8 mouse cellular contexts compared by ENCODE assay signal in genomic region chr5:136540952-136541351, GRCm38 (mm10). TPM values are rescaled to one million over a fixed set of nuclear protein-coding genes. Genes with fewer than 3 reads are reported as not detected.
A peak's percentile ranks its signal among the peaks of the same experiment; 100 is the strongest.
DNase-seq lines count a peak whose midpoint lies in the region; ATAC-seq lines count a peak whose summit lies in the region.

No protein-coding gene starts in this region.

- H3K27me3 ChIP-seq in embryonic facial prominence, embryonic 10.5 days (replicated peaks; ENCODE audit: low read depth, poor library complexity, severe bottlenecking) = no peaks in the 10 kb centered on the region

- ATAC-seq in frontal cortex, adult (ENCODE audit: low TSS enrichment) = peak; percentile 97
- ATAC-seq in inflammation-experienced regulatory T-cells, adult 6 months = no peak

- no peaks in the 10 kb centered on the region for H3K9me3 ChIP-seq in embryonic facial prominence, embryonic 10.5 days

- DNase-seq in frontal cortex, postnatal 14 days (ENCODE audit: low spot score in 2 of 2) = no peak
- peak; percentile 79 for DNase-seq in NIH3T3 (ENCODE audit: low read depth)
- DNase-seq in gastrocnemius, adult 8-10 months (ENCODE audit: low spot score in 2 of 2) = peak; percentile 78 to 85
- peak; percentile 60 for DNase-seq in kidney, postnatal 10 days
- peak; percentile 71 for DNase-seq in lung, postnatal 36 days
- no peak for DNase-seq in embryonic facial prominence, embryonic 10.5 days (ENCODE audit: low spot score)

- no peaks in the 10 kb centered on the region for H3K36me3 ChIP-seq in embryonic facial prominence, embryonic 10.5 days (replicated peaks)

- no peak overlapping the region for H3K4me3 ChIP-seq in embryonic facial prominence, embryonic 10.5 days

- H3K27ac ChIP-seq in embryonic facial prominence, embryonic 10.5 days (replicated peaks) = no peak overlapping the region

- peaks cover 33% of the 10 kb centered on the region for H3K4me1 ChIP-seq in embryonic facial prominence, embryonic 10.5 days

RNA-seq across cellular contexts. Expression of gene Cux1, which starts 26.3 kb away (rescaled TPM):
- 10 to 100 TPM; 79.2 to 99.7 (median 92.2) TPM for total RNA-seq in gastrocnemius, adult 8-10 months (2022)
- polyA plus RNA-seq in embryonic facial prominence, embryonic 10.5 days (2016; fragmentation: Nextera tagmentation; extraction: Ambion mirVana) = 75.3 and 77.8 TPM in 2 replicates
- 10 to 100 TPM; 25.9 to 53.1 (median 41.6) TPM for polyA plus RNA-seq in inflammation-experienced regulatory T-cells, adult 6 months (2017; shearing (Covaris generic))

Comparison
In these comparisons a context has a peak if more than half of its experiments do, and no peak if none do; other contexts are left out.
1. DNase-seq: peak in NIH3T3 (single experiment), gastrocnemius, adult 8-10 months (2 of 2), kidney, postnatal 10 days (single experiment) and lung, postnatal 36 days (single experiment); none in frontal cortex, postnatal 14 days (0 of 2) and embryonic facial prominence, embryonic 10.5 days (single experiment).